Mouse (Mus musculus): ENCODE measurements at regions not wholly inside any gene's neighbourhood (a gene's known extent, or its start where the extent isn't known, plus 50 kb on each side); places are given as distances from the start of the nearest gene placed in this dataset.

- no peak for ATAC-seq (ENCODE audit: low read depth)
- no peak overlapping the region for H3K27ac ChIP-seq (ENCODE audit: low read length)
- H3K36me3 ChIP-seq (ENCODE audit: control insufficient read depth, insufficient read depth, low read length): no peaks in the 10 kb centered on the region
- H3K27me3 ChIP-seq (ENCODE audit: control insufficient read depth, insufficient read depth, low read depth, low read length): no peaks in the 10 kb centered on the region
- H3K4me1 ChIP-seq (replicated peaks; ENCODE audit: control insufficient read depth, insufficient read depth, low read length): no peaks in the 10 kb centered on the region
- no peaks in the 10 kb centered on the region for H3K9me3 ChIP-seq (ENCODE audit: control insufficient read depth, low read length)
- H3K4me2 ChIP-seq (ENCODE audit: low read depth, low read length): no peak overlapping the region
- no peak overlapping the region for H3K4me3 ChIP-seq (ENCODE audit: low read length)
- WGBS: 58% methylated on average over 2 of the region's 2 CpGs
- H3K9ac ChIP-seq (ENCODE audit: low read length): no peak overlapping the region
Measured at GRCm38 (mm10) chr9:41345338-41345737, 183.8 kb upstream of the Ubash3b start.

GRCm38 (mm10) chr9:41337375-41337774 lies 175.9 kb upstream of the Ubash3b start:
- H3K9ac ChIP-seq (ENCODE audit: low read length): no peak overlapping the region
- H3K36me3 ChIP-seq (ENCODE audit: control insufficient read depth, insufficient read depth, low read length): no peaks in the 10 kb centered on the region
- WGBS: 77% methylated on average over 2 of the region's 2 CpGs
- no peak overlapping the region for H3K4me2 ChIP-seq (ENCODE audit: low read depth, low read length)
- no peak overlapping the region for H3K4me3 ChIP-seq (ENCODE audit: low read length)
- H3K27me3 ChIP-seq (ENCODE audit: control insufficient read depth, insufficient read depth, low read depth, low read length): no peaks in the 10 kb centered on the region
- H3K4me1 ChIP-seq (replicated peaks; ENCODE audit: control insufficient read depth, insufficient read depth, low read length): 0 out of 2 replicates have a peak, but pooled peaks cover 2% of the 10 kb centered on the region
- H3K9me3 ChIP-seq (ENCODE audit: control insufficient read depth, low read length): no peaks in the 10 kb centered on the region
- no peak overlapping the region for H3K27ac ChIP-seq (ENCODE audit: low read length)
- ATAC-seq (ENCODE audit: low read depth): no peak

- Histone ChIP-seq H3K4me3 (ENCODE audit: low read length) (no peak overlapping the region), H3K4me1 (replicated peaks; ENCODE audit: control insufficient read depth, insufficient read depth, low read length) (0 out of 2 replicates have a peak, but pooled peaks cover 2% of the 10 kb centered on the region), H3K9ac (ENCODE audit: low read length) (no peak overlapping the region), H3K9me3 (ENCODE audit: control insufficient read depth, low read length) (no peaks in the 10 kb centered on the region), H3K27me3 (ENCODE audit: control insufficient read depth, insufficient read depth, low read depth, low read length) (no peaks in the 10 kb centered on the region), H3K27ac (ENCODE audit: low read length) (no peak overlapping the region), H3K4me2 (ENCODE audit: low read depth, low read length) (no peak overlapping the region), H3K36me3 (ENCODE audit: control insufficient read depth, insufficient read depth, low read length) (no peaks in the 10 kb centered on the region)
- ATAC-seq (ENCODE audit: low read depth): no peak
- WGBS: 74% methylated on average over 6 of the region's 6 CpGs
Measured at GRCm38 (mm10) chr9:41336801-41337200, 175.3 kb upstream of the Ubash3b start.

GRCm38 (mm10) chr9:41334462-41335241 lies 173.2 kb upstream of the Ubash3b start:
- no peak overlapping the region for H3K27ac ChIP-seq (ENCODE audit: low read length)
- H3K9me3 ChIP-seq (ENCODE audit: control insufficient read depth, low read length): no peaks in the 10 kb centered on the region
- no peaks in the 10 kb centered on the region for H3K27me3 ChIP-seq (ENCODE audit: control insufficient read depth, insufficient read depth, low read depth, low read length)
- H3K4me1 ChIP-seq (replicated peaks; ENCODE audit: control insufficient read depth, insufficient read depth, low read length): 0 out of 2 replicates have a peak, but pooled peaks cover 2% of the 10 kb centered on the region
- no peak overlapping the region for H3K4me3 ChIP-seq (ENCODE audit: low read length)
- WGBS: 28% methylated on average over 10 of the region's 10 CpGs
- H3K4me2 ChIP-seq (ENCODE audit: low read depth, low read length): no peak overlapping the region
- no peaks in the 10 kb centered on the region for H3K36me3 ChIP-seq (ENCODE audit: control insufficient read depth, insufficient read depth, low read length)
- no peak for ATAC-seq (ENCODE audit: low read depth)
- H3K9ac ChIP-seq (ENCODE audit: low read length): no peak overlapping the region

GRCm38 (mm10) chr9:41333526-41333925 lies 172.0 kb upstream of the Ubash3b start:
- Histone ChIP-seq H3K36me3 (ENCODE audit: control insufficient read depth, insufficient read depth, low read length) (no peaks in the 10 kb centered on the region), H3K27ac (ENCODE audit: low read length) (no peak overlapping the region), H3K9me3 (ENCODE audit: control insufficient read depth, low read length) (no peaks in the 10 kb centered on the region), H3K9ac (ENCODE audit: low read length) (no peak overlapping the region), H3K4me3 (ENCODE audit: low read length) (no peak overlapping the region), H3K4me2 (ENCODE audit: low read depth, low read length) (no peak overlapping the region), H3K4me1 (replicated peaks; ENCODE audit: control insufficient read depth, insufficient read depth, low read length) (0 out of 2 replicates have a peak, but pooled peaks cover 2% of the 10 kb centered on the region), H3K27me3 (ENCODE audit: control insufficient read depth, insufficient read depth, low read depth, low read length) (no peaks in the 10 kb centered on the region)
- WGBS: 93% methylated on average over 1 of the region's 1 CpGs
- no peak for ATAC-seq (ENCODE audit: low read depth)

GRCm38 (mm10) chr9:41328959-41329358 lies 167.5 kb upstream of the Ubash3b start:
- Histone ChIP-seq H3K9ac (ENCODE audit: low read length) (no peak overlapping the region), H3K4me1 (replicated peaks; ENCODE audit: control insufficient read depth, insufficient read depth, low read length) (peaks cover 9% of the 10 kb centered on the region), H3K36me3 (ENCODE audit: control insufficient read depth, insufficient read depth, low read length) (no peaks in the 10 kb centered on the region), H3K4me2 (ENCODE audit: low read depth, low read length) (no peak overlapping the region), H3K27ac (ENCODE audit: low read length) (no peak overlapping the region), H3K4me3 (ENCODE audit: low read length) (no peak overlapping the region), H3K27me3 (ENCODE audit: control insufficient read depth, insufficient read depth, low read depth, low read length) (no peaks in the 10 kb centered on the region), H3K9me3 (ENCODE audit: control insufficient read depth, low read length) (no peaks in the 10 kb centered on the region)
- ATAC-seq (ENCODE audit: low read depth): no peak
- WGBS: 90% methylated on average over 1 of the region's 1 CpGs

GRCm38 (mm10) chr9:41328480-41328879 lies 167.0 kb upstream of the Ubash3b start:
- Histone ChIP-seq H3K4me1 (replicated peaks; ENCODE audit: control insufficient read depth, insufficient read depth, low read length) (peaks cover 9% of the 10 kb centered on the region), H3K9me3 (ENCODE audit: control insufficient read depth, low read length) (no peaks in the 10 kb centered on the region), H3K27ac (ENCODE audit: low read length) (no peak overlapping the region), H3K27me3 (ENCODE audit: control insufficient read depth, insufficient read depth, low read depth, low read length) (no peaks in the 10 kb centered on the region), H3K9ac (ENCODE audit: low read length) (no peak overlapping the region), H3K4me2 (ENCODE audit: low read depth, low read length) (no peak overlapping the region), H3K4me3 (ENCODE audit: low read length) (no peak overlapping the region), H3K36me3 (ENCODE audit: control insufficient read depth, insufficient read depth, low read length) (no peaks in the 10 kb centered on the region)
- 43% methylated on average over 5 of the region's 5 CpGs for WGBS
- ATAC-seq (ENCODE audit: low read depth): no peak

GRCm38 (mm10) chr9:41328056-41328455 lies 166.6 kb upstream of the Ubash3b start:
- Histone ChIP-seq H3K9me3 (ENCODE audit: control insufficient read depth, low read length) (no peaks in the 10 kb centered on the region), H3K27me3 (ENCODE audit: control insufficient read depth, insufficient read depth, low read depth, low read length) (no peaks in the 10 kb centered on the region), H3K9ac (ENCODE audit: low read length) (no peak overlapping the region), H3K36me3 (ENCODE audit: control insufficient read depth, insufficient read depth, low read length) (no peaks in the 10 kb centered on the region), H3K27ac (ENCODE audit: low read length) (no peak overlapping the region), H3K4me1 (replicated peaks; ENCODE audit: control insufficient read depth, insufficient read depth, low read length) (peaks cover 9% of the 10 kb centered on the region), H3K4me3 (ENCODE audit: low read length) (no peak overlapping the region), H3K4me2 (ENCODE audit: low read depth, low read length) (no peak overlapping the region)
- 15% methylated on average over 1 of the region's 1 CpGs for WGBS
- ATAC-seq (ENCODE audit: low read depth): no peak

GRCm38 (mm10) chr9:41327561-41327960 lies 166.1 kb upstream of the Ubash3b start:
- no peak for ATAC-seq (ENCODE audit: low read depth)
- Histone ChIP-seq H3K4me2 (ENCODE audit: low read depth, low read length) (no peak overlapping the region), H3K27ac (ENCODE audit: low read length) (no peak overlapping the region), H3K36me3 (ENCODE audit: control insufficient read depth, insufficient read depth, low read length) (no peaks in the 10 kb centered on the region), H3K4me1 (replicated peaks; ENCODE audit: control insufficient read depth, insufficient read depth, low read length) (peaks cover 9% of the 10 kb centered on the region), H3K27me3 (ENCODE audit: control insufficient read depth, insufficient read depth, low read depth, low read length) (no peaks in the 10 kb centered on the region), H3K9me3 (ENCODE audit: control insufficient read depth, low read length) (no peaks in the 10 kb centered on the region), H3K9ac (ENCODE audit: low read length) (no peak overlapping the region), H3K4me3 (ENCODE audit: low read length) (no peak overlapping the region)
- 44% methylated on average over 1 of the region's 1 CpGs for WGBS
